Mouse (Mus musculus) Patski (cell line): Measurements from ENCODE around the gene 2310034G01Rik. TPM values are rescaled to one million over a fixed set of nuclear protein-coding genes. Genes with fewer than 3 reads are reported as not detected.

ENCODE experiments used
- ATAC-seq: fragments of 100-300 bp; one replicate; pipeline ENCODE4 v1.8.0; 2021
- CTCF ChIA-PET: fragments of 350-600 bp; sonication (Branson Sonifier 250); formaldehyde crosslinking; loops from one replicate; lab custom pipeline; 2022; ENCODE audit warnings: inconsistent platforms; lab: Charles Lee
- POLR2A ChIA-PET: fragments of 350-600 bp; sonication (Branson Sonifier 250); formaldehyde crosslinking; loops from one replicate; lab custom pipeline; 2022; ENCODE audit warnings: antibody characterized with exemption, inconsistent platforms; lab: Charles Lee
- DNase-seq: peaks from one replicate; pipeline ENCODE4 v3.0.0-alpha.2; 2011; ENCODE audit warnings: low read depth, low spot score
- H3K27me3 ChIP-seq: fragments of 371-371 bp; one replicate; pipeline ENCODE4 v1.5.1; 2021
- CTCF ChIP-seq: fragments of 100-300 bp; IDR thresholded peaks from one replicate; pipeline ENCODE4 v1.5.1; 2021
- in situ Hi-C: fragments of 300-500 bp; cut with MboI; formaldehyde crosslinking; loops from 3 replicates; pipeline ENCODE4 v1.11.1; 2018; ENCODE audit warnings: low pct_unique_long_range_greater_than_20kb, mixed read lengths
- polyA plus RNA-seq: library from polyadenylated mRNA; unstranded; gene quantifications from one replicate; pipeline ENCODE4 v1.2.3, GENCODE M21; 2021

2310034G01Rik gene
- polyA plus RNA-seq, 1 experiment from 2014 or later: 0.42 TPM

DNA sequence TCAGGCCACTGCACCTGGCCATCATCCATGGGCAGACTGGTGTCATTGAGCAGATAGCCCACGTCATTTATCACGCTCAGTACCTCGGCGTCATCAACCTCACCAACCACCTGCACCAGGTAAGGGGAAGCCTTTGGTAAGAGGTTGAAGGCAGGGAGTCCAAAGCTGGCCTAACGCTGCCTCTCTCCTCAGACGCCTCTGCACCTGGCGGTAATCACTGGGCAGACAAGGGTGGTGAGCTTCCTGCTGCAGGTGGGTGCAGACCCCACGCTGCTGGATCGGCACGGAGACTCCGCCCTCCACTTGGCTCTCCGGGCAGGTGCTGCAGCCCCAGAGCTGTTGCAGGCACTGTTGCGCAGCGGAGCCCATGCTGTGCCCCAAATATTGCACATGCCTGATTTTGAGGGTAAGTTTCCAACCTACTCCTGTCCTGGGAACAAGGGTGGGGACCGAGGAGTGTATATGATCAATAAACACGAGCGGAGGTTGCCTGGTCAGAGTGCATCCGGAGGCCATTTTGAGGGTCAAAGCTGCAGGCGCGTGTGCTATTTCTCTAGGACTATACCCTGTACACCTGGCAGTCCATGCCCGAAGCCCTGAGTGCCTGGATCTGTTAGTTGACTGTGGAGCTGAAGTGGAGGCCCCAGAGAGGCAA, 40.3 kb downstream of the 2310034G01Rik start:
- no peaks in the 10 kb centered on the region for H3K27me3 ChIP-seq
- no peak for ATAC-seq

DNA sequence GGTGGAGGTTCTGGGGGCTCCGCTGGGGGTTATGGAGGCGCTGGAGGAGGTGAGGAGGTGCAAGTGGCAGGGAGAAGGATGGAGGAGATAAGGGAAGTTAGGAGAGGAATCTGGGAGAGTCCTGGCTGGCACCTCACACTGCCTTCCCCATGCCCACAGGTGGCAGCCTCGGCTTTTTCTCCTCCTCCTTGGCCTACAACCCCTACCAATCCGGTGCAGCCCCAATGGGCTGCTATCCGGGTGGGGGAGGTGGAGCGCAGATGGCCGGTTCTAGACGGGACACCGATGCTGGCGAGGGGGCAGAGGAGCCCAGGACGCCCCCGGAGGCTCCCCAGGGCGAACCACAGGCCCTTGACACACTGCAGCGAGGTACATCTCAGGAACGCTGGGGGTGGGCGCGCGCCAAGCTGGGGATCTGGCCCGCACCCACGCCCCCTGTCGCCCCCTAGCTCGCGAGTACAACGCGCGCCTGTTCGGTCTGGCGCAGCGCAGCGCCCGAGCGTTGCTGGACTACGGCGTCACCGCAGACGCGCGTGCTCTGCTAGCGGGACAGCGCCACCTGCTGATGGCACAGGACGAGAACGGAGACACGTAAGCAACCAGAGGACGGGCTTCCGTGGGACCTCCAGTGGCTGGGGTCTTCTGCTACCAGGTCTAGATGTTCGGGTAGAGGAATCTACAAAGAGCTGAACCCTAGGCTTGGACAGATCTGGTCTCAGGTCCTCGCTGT, 41.2 kb downstream of the 2310034G01Rik start:
- POLR2A ChIA-PET: interaction anchor here (0.6 kb wide), 1 partner anchor 757 kb away, joined by 3 read pairs; no protein-coding TSS in a partner anchor
- DNase-seq (no peak), ATAC-seq (no peak)
- no peak for TF ChIP-seq CTCF
- in situ Hi-C loops: no loop called here
- H3K27me3 ChIP-seq: no peaks in the 10 kb centered on the region
- CTCF ChIA-PET: interaction anchor here (0.7 to 2.2 kb wide), 6 partner anchors 10 to 233 kb away, joined by 3 to 8 read pairs (median 4); partner anchors contain the start of genes Fbxl15 and Nolc1

More for the DNA sequence above, 40.3 kb downstream of the 2310034G01Rik start:
- no peak for DNase-seq
- no peak for TF ChIP-seq CTCF
- in situ Hi-C loops: no loop called here
- POLR2A ChIA-PET: interaction anchor here (0.6 to 1.4 kb wide), 2 partner anchors 10 to 756 kb away, joined by 3 to 4 read pairs; no protein-coding TSS in a partner anchor
- CTCF ChIA-PET: interaction anchor here (0.7 to 2.2 kb wide), 6 partner anchors 9 to 234 kb away, joined by 3 to 8 read pairs (median 4); partner anchors contain the start of genes Fbxl15 and Nolc1

DNA sequence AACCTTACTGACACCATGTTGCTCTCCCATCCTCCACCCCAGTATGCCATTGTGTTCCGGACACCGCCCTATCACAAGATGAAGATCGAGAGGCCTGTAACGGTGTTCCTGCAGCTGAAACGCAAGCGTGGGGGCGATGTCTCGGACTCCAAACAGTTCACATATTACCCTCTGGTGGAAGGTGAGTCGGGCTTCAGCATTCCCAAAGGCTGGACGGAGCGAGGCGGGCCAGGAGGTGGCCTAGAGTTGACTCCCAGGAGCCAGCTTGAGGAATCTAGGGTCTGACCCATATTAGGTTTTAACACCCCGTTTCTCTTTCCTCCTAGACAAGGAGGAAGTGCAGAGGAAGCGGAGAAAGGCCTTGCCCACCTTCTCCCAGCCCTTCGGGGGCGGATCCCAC, 41.8 kb downstream of the 2310034G01Rik start:
- ChIA-PET CTCF (interaction anchor here (2.2 kb wide), 1 partner anchor 20 kb away, joined by 8 read pairs; the partner anchor contains the start of gene Fbxl15), POLR2A (no interaction called here)
- in situ Hi-C loops: no loop called here
- no peaks in the 10 kb centered on the region for H3K27me3 ChIP-seq
- DNase-seq (no peak), ATAC-seq (no peak)
- TF ChIP-seq CTCF: no peak

DNA sequence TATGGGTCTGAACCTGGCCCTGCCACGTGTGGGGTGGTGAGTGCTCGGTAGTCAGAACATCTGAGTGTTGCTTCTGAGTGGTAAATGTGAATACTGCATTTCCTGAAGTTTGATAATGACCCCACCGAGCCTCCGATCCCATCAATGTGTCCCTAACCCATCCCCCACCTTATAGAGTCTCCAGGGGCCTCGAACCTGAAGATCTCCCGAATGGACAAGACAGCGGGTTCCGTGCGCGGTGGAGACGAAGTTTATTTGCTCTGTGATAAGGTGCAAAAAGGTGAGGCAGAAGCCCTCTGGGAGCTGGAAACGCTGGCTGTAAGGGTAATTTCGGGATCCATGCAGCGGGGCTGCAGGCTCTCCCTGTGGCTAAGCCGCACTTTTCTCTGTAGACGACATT, 42.3 kb downstream of the 2310034G01Rik start:
- in situ Hi-C loops: no loop called here
- H3K27me3 ChIP-seq: no peaks in the 10 kb centered on the region
- no peak for TF ChIP-seq CTCF
- DNase-seq (no peak), ATAC-seq (no peak)
- CTCF ChIA-PET: no interaction called here
- POLR2A ChIA-PET: no interaction called here

DNA sequence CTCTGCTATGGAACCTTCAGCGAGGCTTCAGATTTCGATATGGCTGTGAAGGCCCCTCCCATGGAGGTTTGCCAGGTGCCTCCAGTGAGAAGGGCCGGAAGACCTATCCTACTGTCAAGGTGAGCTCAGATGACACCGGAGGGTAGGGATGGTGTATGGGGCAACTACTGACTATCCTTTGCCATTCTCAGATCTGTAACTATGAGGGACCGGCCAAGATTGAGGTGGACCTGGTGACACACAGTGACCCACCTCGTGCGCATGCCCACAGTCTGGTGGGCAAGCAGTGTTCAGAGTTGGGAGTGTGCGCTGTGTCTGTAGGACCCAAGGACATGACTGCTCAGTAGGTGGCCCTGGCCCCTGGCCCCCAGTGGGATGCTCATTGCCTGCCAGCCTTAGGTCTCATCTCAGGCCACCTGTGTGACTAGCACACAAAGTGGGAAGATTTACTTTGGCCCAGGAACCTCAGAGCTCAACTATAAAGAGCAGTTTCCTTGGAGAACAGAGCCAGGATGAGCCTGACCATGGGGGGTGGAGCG, 43.3 kb downstream of the 2310034G01Rik start:
- no peaks in the 10 kb centered on the region for H3K27me3 ChIP-seq
- POLR2A ChIA-PET: interaction anchor here (0.6 to 1.7 kb wide), 4 partner anchors 8 to 129 kb away, joined by 3 to 7 read pairs (median 4); partner anchors contain the start of gene Fbxl15
- CTCF ChIA-PET: interaction anchor here (1.2 to 1.9 kb wide), 2 partner anchors 21 to 23 kb away, joined by 4 to 5 read pairs; partner anchors contain the start of gene Fbxl15
- DNase-seq (no peak), ATAC-seq (no peak)
- no peak for TF ChIP-seq CTCF
- in situ Hi-C loops: no loop called here

DNA sequence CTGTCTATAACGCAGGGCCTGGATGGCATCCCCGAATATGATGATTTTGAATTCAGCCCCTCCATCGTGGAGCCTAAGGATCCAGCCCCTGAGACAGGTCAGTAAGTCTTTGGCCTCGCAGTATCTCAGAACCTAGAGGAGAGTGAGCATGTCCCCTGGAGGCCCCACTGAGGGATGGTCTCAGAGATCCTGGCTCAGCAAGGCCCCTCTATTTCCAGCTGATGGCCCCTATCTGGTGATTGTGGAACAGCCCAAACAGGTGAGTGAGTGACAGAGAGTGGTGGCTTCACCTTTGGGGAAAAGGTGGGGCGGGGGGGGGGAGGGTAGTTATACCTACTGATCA, 43.9 kb downstream of the 2310034G01Rik start:
- in situ Hi-C loops: no loop called here
- ATAC-seq (no peak), DNase-seq (no peak)
- no peaks in the 10 kb centered on the region for H3K27me3 ChIP-seq
- ChIA-PET CTCF (interaction anchor here (1.2 to 1.9 kb wide), 3 partner anchors 8 to 24 kb away, joined by 3 to 5 read pairs (median 4); partner anchors contain the start of gene Fbxl15), POLR2A (interaction anchor here (0.6 to 1.7 kb wide), 3 partner anchors 9 to 130 kb away, joined by 3 to 7 read pairs (median 4); partner anchors contain the start of gene Fbxl15)
- no peak for TF ChIP-seq CTCF

DNA sequence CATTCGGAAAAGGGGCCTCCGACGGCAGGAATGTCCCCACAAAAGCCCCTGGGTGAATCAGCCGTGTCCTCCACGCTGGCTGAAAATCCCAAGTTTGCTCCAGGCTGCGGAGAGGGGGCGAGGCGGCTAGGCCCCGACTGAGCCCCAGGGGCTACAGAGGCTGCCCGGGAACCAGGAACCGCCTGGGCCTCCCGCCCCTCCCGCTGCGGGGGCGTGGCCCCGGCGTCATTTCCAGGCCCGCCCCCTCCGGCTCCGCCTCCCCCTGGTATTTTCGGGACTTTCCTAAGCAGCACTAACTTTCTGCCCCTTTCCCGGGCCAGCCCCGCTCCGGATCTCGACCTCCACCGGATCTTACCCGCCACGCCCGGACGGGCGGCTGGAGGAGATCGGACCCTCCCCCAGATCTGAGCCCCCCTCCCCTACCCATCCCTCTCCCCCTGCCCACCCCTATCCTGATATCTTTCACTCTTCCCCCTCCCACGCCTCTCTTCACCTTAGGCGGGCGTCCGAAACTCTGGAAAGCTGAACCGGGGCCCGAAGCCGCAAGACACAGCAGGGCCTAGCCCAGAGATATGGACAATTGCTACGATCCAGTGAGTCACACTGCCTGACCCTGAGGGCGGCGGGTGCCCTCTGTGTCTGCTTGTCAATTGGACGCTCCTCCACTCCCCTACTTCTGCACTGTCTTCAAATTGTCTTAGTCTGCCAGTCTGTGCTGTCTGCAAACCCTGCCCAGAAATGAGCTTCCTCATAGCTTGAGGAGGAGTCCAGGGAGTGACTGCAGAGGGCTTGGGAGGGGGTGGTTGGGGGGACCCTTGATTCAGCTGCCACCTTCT, 44.5 kb downstream of the 2310034G01Rik start:
- TF ChIP-seq CTCF: no peak
- ChIA-PET POLR2A (interaction anchor here (1.0 to 2.1 kb wide), 3 partner anchors 9 to 23 kb away, joined by 4 to 15 read pairs (median 7); partner anchors contain the start of gene Fbxl15), CTCF (interaction anchor here (1.0 to 1.9 kb wide), 4 partner anchors 9 to 71 kb away, joined by 3 to 5 read pairs (median 4); partner anchors contain the start of gene Fbxl15)
- in situ Hi-C loops: no loop called here
- ATAC-seq (peak; percentile 52), DNase-seq (no peak)
- H3K27me3 ChIP-seq: no peaks in the 10 kb centered on the region

DNA sequence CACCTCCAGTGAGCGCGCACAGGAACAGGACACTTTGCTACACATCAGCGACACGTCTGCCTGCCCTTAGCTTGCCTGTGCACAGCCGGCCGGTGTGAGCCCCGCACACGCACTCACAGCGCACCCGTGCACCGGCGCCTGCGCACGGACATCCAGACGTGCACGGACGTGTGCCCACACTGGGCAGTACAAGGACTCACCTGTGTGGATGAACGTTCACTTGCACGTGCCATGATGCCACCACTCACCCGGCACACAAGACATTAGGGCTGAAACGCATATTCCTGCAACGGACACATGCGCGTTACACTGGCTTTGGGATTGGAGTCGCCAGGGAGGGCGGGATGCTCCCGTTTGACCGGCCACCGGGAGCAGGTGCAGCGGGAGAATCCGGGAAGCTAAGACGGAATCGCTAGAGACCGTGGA, 45.2 kb downstream of the 2310034G01Rik start:
- DNase-seq (no peak), ATAC-seq (peak; percentile 13)
- TF ChIP-seq CTCF: no peak
- no peaks in the 10 kb centered on the region for H3K27me3 ChIP-seq
- ChIA-PET POLR2A (interaction anchor here (2.1 kb wide), 1 partner anchor 24 kb away, joined by 15 read pairs; the partner anchor contains the start of gene Fbxl15), CTCF (interaction anchor here (0.8 to 4.1 kb wide), 10 partner anchors 14 to 169 kb away, joined by 3 to 35 read pairs (median 4); partner anchors contain the start of gene Fbxl15)
- in situ Hi-C loops: no loop called here

DNA sequence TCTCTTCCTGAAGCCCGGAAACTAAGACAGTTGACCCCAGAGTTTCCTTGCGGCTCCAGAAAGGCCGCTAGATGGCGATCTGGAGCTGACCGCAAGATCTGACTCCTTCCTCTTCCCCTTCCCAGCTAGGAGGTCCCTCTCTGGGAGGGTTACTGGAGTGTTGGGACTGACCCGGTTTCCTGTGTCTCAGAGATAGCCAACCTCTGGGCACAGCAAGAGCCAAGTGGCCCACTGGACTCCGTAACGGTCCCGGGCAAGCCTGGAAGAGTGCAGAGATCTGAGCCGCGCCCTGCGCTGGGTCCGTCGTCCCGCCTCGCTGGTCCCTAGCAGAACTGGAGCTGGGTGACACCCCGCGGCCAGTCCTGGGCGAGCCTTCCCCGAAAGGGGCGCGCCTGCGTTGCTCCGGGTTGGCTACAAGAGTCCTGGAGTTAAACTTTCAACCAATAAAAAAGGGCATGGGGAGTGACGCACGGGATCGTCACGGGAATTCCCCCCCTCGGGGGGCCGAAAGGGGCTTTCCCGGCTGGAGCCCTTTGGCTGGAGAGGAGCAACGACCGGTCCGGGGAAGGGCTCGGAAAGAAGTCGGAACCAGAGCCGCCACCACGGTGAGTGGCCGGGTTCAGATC, 45.8 kb downstream of the 2310034G01Rik start, which contains the start of gene Nfkb2:
Gene Nfkb2, plus strand, starts transcription at position 105 of the 626 bp plus-strand sequence.
- DNase-seq (peak; percentile 90), ATAC-seq (peak; percentile 91)
- POLR2A ChIA-PET: interaction anchor here (0.6 to 2.1 kb wide), 2 partner anchors 23 to 25 kb away, joined by 4 to 15 read pairs; partner anchors contain the start of genes Fbxl15 and Psd
- in situ Hi-C loops: no loop called here
- CTCF ChIA-PET: interaction anchor here (0.8 to 4.1 kb wide), 13 partner anchors 11 to 168 kb away, joined by 3 to 35 read pairs (median 4); partner anchors contain the start of gene Fbxl15
- H3K27me3 ChIP-seq: no peaks in the 10 kb centered on the region
- no peak for TF ChIP-seq CTCF
